Mouse (Mus musculus): ENCODE results near the gene Erbb3. TPM values are rescaled to one million over a fixed set of nuclear protein-coding genes. Genes with fewer than 3 reads are reported as not detected.
"Not testable (repeated sequence)": the region's sequence is repeated elsewhere in the genome, so short reads cannot be mapped to it uniquely, and the experiment has no call there.

Erbb3 gene
- total RNA-seq, 1 experiment from 2014 or later = 1.4 TPM

GRCm38 (mm10) chr10:128578330-128578729, 11.1 kb downstream of the Erbb3 start:
- ATAC-seq (replicated peaks; ENCODE audit: insufficient number of reproducible peaks, low FRiP score, low TSS enrichment, poor library complexity, severe bottlenecking) = no peak

- ATAC-seq (replicated peaks; ENCODE audit: insufficient number of reproducible peaks, low FRiP score, low TSS enrichment, poor library complexity, severe bottlenecking) = no peak
Observed at GRCm38 (mm10) chr10:128575063-128575462, 14.4 kb downstream of the Erbb3 start.

GRCm38 (mm10) chr10:128565788-128566531, 23.5 kb downstream of the Erbb3 start, which contains the start of gene Pa2g4:
Gene Pa2g4 (minus strand): TSS chr10:128565987.
- ATAC-seq (replicated peaks; ENCODE audit: insufficient number of reproducible peaks, low FRiP score, low TSS enrichment, poor library complexity, severe bottlenecking) = peak; percentile 93

GRCm38 (mm10) chr10:128565206-128565787, 24.2 kb downstream of the Erbb3 start:
- ATAC-seq (replicated peaks; ENCODE audit: insufficient number of reproducible peaks, low FRiP score, low TSS enrichment, poor library complexity, severe bottlenecking) = 0 out of 2 replicates have a peak, but pooled peaks have one; percentile 12

GRCm38 (mm10) chr10:128563544-128563943, 25.9 kb downstream of the Erbb3 start:
- ATAC-seq (replicated peaks; ENCODE audit: insufficient number of reproducible peaks, low FRiP score, low TSS enrichment, poor library complexity, severe bottlenecking) = no peak

- ATAC-seq (replicated peaks; ENCODE audit: insufficient number of reproducible peaks, low FRiP score, low TSS enrichment, poor library complexity, severe bottlenecking) = no peak
Observed at GRCm38 (mm10) chr10:128556963-128557362, 32.5 kb downstream of the Erbb3 start.

DNA sequence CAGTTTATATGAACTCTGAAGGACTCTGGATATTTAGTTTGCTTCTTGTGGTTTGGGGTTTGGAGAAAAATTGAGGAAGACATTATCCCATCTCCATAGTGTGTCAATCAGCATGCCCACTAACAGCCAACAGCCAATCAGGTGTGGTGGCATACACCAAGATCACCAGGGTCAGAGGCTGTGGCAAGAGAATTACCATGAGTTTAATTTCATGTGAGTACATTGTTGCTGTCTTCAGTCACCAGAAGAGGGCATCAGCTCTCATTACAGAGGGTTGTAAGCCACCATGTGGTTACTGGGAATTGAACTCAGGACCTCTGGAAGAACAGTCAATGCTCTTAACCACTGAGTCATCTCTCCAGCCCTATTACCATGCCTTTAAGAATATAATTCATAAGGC, 33.2 kb downstream of the Erbb3 start:
- no peak for ATAC-seq (replicated peaks; ENCODE audit: insufficient number of reproducible peaks, low FRiP score, low TSS enrichment, poor library complexity, severe bottlenecking)

- not testable (repeated sequence) for ATAC-seq (replicated peaks; ENCODE audit: insufficient number of reproducible peaks, low FRiP score, low TSS enrichment, poor library complexity, severe bottlenecking)
Observed at GRCm38 (mm10) chr10:128555567-128555966, 33.9 kb downstream of the Erbb3 start.

- ATAC-seq (replicated peaks; ENCODE audit: insufficient number of reproducible peaks, low FRiP score, low TSS enrichment, poor library complexity, severe bottlenecking) = not testable (repeated sequence)
Observed at GRCm38 (mm10) chr10:128550144-128550823, 39.2 kb downstream of the Erbb3 start.

GRCm38 (mm10) chr10:128549682-128550057, 39.8 kb downstream of the Erbb3 start:
- ATAC-seq (replicated peaks; ENCODE audit: insufficient number of reproducible peaks, low FRiP score, low TSS enrichment, poor library complexity, severe bottlenecking) = not testable (repeated sequence)

DNA sequence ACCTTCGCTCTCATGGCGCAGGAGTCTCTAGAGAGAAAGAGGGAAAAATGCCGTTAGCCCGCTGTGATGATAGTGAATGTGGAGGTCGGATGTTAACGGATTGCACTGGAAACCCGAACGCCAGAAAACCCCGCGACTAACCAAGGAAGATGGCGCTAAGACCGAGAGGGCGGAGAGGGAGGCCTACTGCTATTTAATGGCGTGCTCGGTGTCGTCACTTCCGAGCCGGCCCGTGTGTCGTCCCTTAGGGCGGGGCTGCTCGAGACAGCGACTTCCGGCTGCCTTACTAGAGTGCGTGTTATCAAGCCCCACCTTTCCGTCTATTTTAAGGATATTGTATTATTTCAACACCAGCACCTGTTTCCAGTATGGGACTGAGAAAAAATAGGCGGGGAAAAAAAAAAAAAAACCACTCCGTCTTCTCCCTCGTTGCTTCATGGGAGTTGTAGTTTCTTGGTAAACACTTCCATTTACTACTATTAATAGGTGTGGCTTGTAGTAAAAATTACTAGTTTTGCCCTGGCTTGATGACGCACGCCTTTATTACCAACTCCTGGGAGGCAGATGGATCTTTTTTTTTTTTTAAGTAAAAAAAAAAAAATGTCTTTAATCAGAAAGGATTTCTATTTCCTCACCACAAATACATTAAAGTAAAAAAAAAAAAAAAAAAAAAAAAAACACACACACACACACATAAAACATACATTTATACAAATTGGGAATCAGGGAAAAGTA, 40.3 kb downstream of the Erbb3 start, which contains the start of gene Rpl41:
TSS of gene Rpl41 (minus strand) at position 359 of the 735 bp plus-strand sequence.
- peak; percentile 83 for ATAC-seq (replicated peaks; ENCODE audit: insufficient number of reproducible peaks, low FRiP score, low TSS enrichment, poor library complexity, severe bottlenecking)

- not testable (repeated sequence) for ATAC-seq (replicated peaks; ENCODE audit: insufficient number of reproducible peaks, low FRiP score, low TSS enrichment, poor library complexity, severe bottlenecking)
Observed at GRCm38 (mm10) chr10:128548051-128548791, 41.2 kb downstream of the Erbb3 start.

GRCm38 (mm10) chr10:128547361-128548032, 42.0 kb downstream of the Erbb3 start, which contains the start of gene Zc3h10:
Gene Zc3h10 (minus strand): TSS chr10:128547774.
- peak; percentile 74 for ATAC-seq (replicated peaks; ENCODE audit: insufficient number of reproducible peaks, low FRiP score, low TSS enrichment, poor library complexity, severe bottlenecking)

- no peak for ATAC-seq (replicated peaks; ENCODE audit: insufficient number of reproducible peaks, low FRiP score, low TSS enrichment, poor library complexity, severe bottlenecking)
Observed at GRCm38 (mm10) chr10:128546787-128547186, 42.7 kb downstream of the Erbb3 start.

GRCm38 (mm10) chr10:128546361-128546760, 43.1 kb downstream of the Erbb3 start:
- ATAC-seq (replicated peaks; ENCODE audit: insufficient number of reproducible peaks, low FRiP score, low TSS enrichment, poor library complexity, severe bottlenecking) = no peak

- ATAC-seq (replicated peaks; ENCODE audit: insufficient number of reproducible peaks, low FRiP score, low TSS enrichment, poor library complexity, severe bottlenecking) = no peak
Observed at GRCm38 (mm10) chr10:128545570-128545898, 43.9 kb downstream of the Erbb3 start.

DNA sequence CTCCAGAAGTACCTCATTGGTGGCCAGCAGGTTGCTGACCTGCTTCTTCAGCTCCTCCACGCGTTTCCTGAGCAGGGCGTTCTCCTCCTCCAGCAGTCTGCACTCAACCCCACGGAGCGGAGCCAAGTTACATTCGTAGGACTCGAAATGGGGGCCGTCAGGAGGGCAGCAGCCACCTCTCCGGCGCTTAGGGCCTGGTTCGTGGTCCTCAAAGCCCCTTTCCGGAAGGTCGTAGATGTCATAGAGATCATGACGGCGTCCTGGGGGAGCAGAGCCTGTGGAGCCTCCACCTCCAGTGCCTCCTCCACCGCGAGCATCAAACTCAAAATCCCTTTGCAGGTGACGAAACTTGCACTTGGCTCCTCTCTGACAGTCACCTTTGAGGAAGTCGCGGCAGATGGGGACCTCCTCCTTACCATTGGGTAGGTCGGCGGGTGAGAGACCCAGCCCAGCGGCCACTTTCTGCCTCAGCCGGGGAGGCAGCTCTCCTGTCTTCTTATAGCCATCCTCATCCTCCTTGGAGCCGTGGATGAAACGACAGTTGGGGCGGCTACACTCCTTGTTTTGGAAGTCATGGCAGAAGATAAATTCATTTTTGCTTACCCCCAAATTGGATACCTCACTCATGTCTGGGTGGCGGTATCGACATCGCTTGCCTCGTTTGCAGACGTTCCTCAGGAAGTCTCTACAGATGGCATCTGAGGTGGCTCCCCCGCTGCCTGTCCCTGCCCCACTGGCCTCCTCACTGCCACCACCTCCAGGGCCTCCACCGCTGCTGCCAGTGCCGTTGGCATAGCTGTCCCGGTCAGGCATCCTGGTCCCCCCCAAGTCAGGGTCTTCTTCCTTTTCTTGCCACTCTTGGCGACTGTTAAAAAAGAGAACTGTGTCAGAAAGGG, 44.5 kb downstream of the Erbb3 start:
- no peak for ATAC-seq (replicated peaks; ENCODE audit: insufficient number of reproducible peaks, low FRiP score, low TSS enrichment, poor library complexity, severe bottlenecking)
